In genomic region chr2:52072065-52072490, GRCm38 (mm10) we compare ENCODE assay signal across 9 mouse cellular contexts. TPM values are rescaled to one million over a fixed set of nuclear protein-coding genes. Genes with fewer than 3 reads are reported as not detected.
A peak's percentile ranks its signal among the peaks of the same experiment; 100 is the strongest.
DNase-seq lines count a peak whose midpoint lies in the region; ATAC-seq and TF ChIP-seq lines count a peak whose summit lies in the region.
"Had no signal": no experiment of that assay in that cellular context is flagged by ENCODE, and none has a peak within 500 bp of the region (broad histone marks: within the 10 kb centered on the region; RNA-seq: fewer than 3 reads in every experiment).

No protein-coding gene starts in this region.

- H3K27me3 ChIP-seq in heart, adult 2 months (ENCODE audit: control insufficient read depth, insufficient read depth, low read length): no peaks in the 10 kb centered on the region
- no peaks in the 10 kb centered on the region for H3K27me3 ChIP-seq in ES-Bruce4 (ENCODE audit: control insufficient read depth, insufficient read depth, low read length, poor library complexity, severe bottlenecking)
- H3K27me3 ChIP-seq in forebrain, embryonic 13.5 days: no peaks in the 10 kb centered on the region
- H3K27me3 ChIP-seq in limb, embryonic 14.5 days (ENCODE audit: control insufficient read depth, insufficient read depth, low read length): no peaks in the 10 kb centered on the region
- no peaks in the 10 kb centered on the region for H3K27me3 ChIP-seq in neural tube, embryonic 12.5 days (replicated peaks)

- H3K79me2 ChIP-seq in heart, adult 2 months (replicated peaks; ENCODE audit: control insufficient read depth, insufficient read depth, low read length): no peaks in the 10 kb centered on the region

- peak overlapping the region; percentile 70 for H3K4me2 ChIP-seq in forebrain, embryonic 13.5 days
- peak overlapping the region; percentile 60 for H3K4me2 ChIP-seq in limb, embryonic 14.5 days (replicated peaks; ENCODE audit: low read depth, low read length, severe bottlenecking)
- peak overlapping the region; percentile 73 for H3K4me2 ChIP-seq in neural tube, embryonic 12.5 days (replicated peaks)

- 16% methylated on average over 10 of the region's 10 CpGs for WGBS in heart, adult 2 months
- WGBS in forebrain, embryonic 13.5 days: 2% methylated on average over 10 of the region's 10 CpGs
- 4% methylated on average over 10 of the region's 10 CpGs for WGBS in limb, embryonic 14.5 days
- WGBS in neural tube, embryonic 12.5 days: under 1% methylated on average over 10 of the region's 10 CpGs

- peak overlapping the region; percentile 95; the same call in 1 of the 2 replicates for H3K9ac ChIP-seq in heart, adult 2 months (ENCODE audit: low read depth, low read length)
- peak overlapping the region; percentile 100 for H3K9ac ChIP-seq in ES-Bruce4 (ENCODE audit: low read depth, poor library complexity, severe bottlenecking)
- peak overlapping the region; percentile 94 for H3K9ac ChIP-seq in forebrain, embryonic 13.5 days
- peak overlapping the region; percentile 91 for H3K9ac ChIP-seq in limb, embryonic 14.5 days (ENCODE audit: low read depth, low read length, severe bottlenecking)
- peak overlapping the region; percentile 85; the same call in 1 of the 2 replicates for H3K9ac ChIP-seq in neural tube, embryonic 12.5 days

- peak; percentile 46 for ATAC-seq in forebrain, embryonic 13.5 days
- peak; percentile 13; the same call in 1 of the 2 replicates for ATAC-seq in limb, embryonic 14.5 days (ENCODE audit: low FRiP score, low read depth)
- peak; percentile 39 for ATAC-seq in neural tube, embryonic 12.5 days (ENCODE audit: low FRiP score, low read depth)

- no peak overlapping the region for H3K27ac ChIP-seq in heart, adult 2 months
- H3K27ac ChIP-seq in ES-Bruce4 (ENCODE audit: insufficient read depth, low read length): peak overlapping the region; percentile 100
- H3K27ac ChIP-seq in forebrain, embryonic 13.5 days: peak overlapping the region; percentile 79; the same call in 1 of the 2 replicates
- peak overlapping the region; percentile 87; the same call in 1 of the 2 replicates for H3K27ac ChIP-seq in limb, embryonic 14.5 days (replicated peaks; ENCODE audit: low read depth, low read length)
- H3K27ac ChIP-seq in neural tube, embryonic 12.5 days: no peak overlapping the region

- no peak for DNase-seq in heart, adult 2 months
- DNase-seq in heart, postnatal 36 days: no peak
- no peak for DNase-seq in limb, embryonic 14.5 days (ENCODE audit: low spot score)
- no peak for DNase-seq in adrenal gland, postnatal 14 days
- no peak for DNase-seq in adrenal gland, postnatal 10 days

- no peaks in the 10 kb centered on the region; the same call in 1 of the 2 replicates for H3K9me3 ChIP-seq in ES-Bruce4 (replicated peaks; ENCODE audit: control insufficient read depth, insufficient read depth, low read length, poor library complexity, severe bottlenecking)
- H3K9me3 ChIP-seq in forebrain, embryonic 13.5 days (replicated peaks): no peaks in the 10 kb centered on the region
- H3K9me3 ChIP-seq in limb, embryonic 14.5 days (ENCODE audit: control insufficient read depth, low read length): no peaks in the 10 kb centered on the region
- H3K9me3 ChIP-seq in neural tube, embryonic 12.5 days: no peaks in the 10 kb centered on the region

- no peak for TF ChIP-seq CTCF in heart, adult 2 months (IDR thresholded peaks at IDR 0.05)
- TF ChIP-seq CTCF in ES-Bruce4 (IDR thresholded peaks at IDR 0.05; ENCODE audit: low read depth, low read length): no peak

- TF ChIP-seq POLR2A in heart, adult 2 months (IDR thresholded peaks at IDR 0.05; ENCODE audit: insufficient read depth, low read depth, low read length): no peak
- no peak for TF ChIP-seq POLR2A in ES-Bruce4 (IDR thresholded peaks at IDR 0.05; ENCODE audit: insufficient read depth, low read length)
- no peak for TF ChIP-seq POLR2A in limb, embryonic 14.5 days (IDR thresholded peaks at IDR 0.05; ENCODE audit: borderline replicate concordance, extremely low read depth, insufficient read depth, insufficient read length)

- intact Hi-C loops in heart, adult 2 months (cut with DNase I): loop anchor here (2.0 to 10.0 kb wide), 4 partner anchors 35 to 1777 kb away; partner anchors contain the start of genes Arl5a, Mmadhc, Nmi and Tnfaip6
- intact Hi-C loops in heart, postnatal 36 days (cut with DNase I): loop anchor here (1.0 to 5.0 kb wide), 4 partner anchors 104 to 1775 kb away; partner anchors contain the start of genes Mmadhc and Rbm43

- H3K4me1 ChIP-seq in heart, adult 2 months (ENCODE audit: control insufficient read depth, insufficient read depth, low read length): peaks cover 1% of the 10 kb centered on the region
- peaks cover 3% of the 10 kb centered on the region for H3K4me1 ChIP-seq in ES-Bruce4 (ENCODE audit: control insufficient read depth, insufficient read depth, low read length)
- peaks cover 19% of the 10 kb centered on the region for H3K4me1 ChIP-seq in forebrain, embryonic 13.5 days
- peaks cover 9% of the 10 kb centered on the region; the same call in 1 of the 2 replicates for H3K4me1 ChIP-seq in limb, embryonic 14.5 days (ENCODE audit: control insufficient read depth, insufficient read depth, low read length)
- H3K4me1 ChIP-seq in neural tube, embryonic 12.5 days: peaks cover 11% of the 10 kb centered on the region

- no peak for TF ChIP-seq EP300 in heart, adult 2 months (IDR thresholded peaks at IDR 0.05; ENCODE audit: insufficient read depth, low read depth, low read length)
- peak; percentile 99 for TF ChIP-seq EP300 in ES-Bruce4 (IDR thresholded peaks at IDR 0.05; ENCODE audit: insufficient read depth, low read depth, low read length)

- H3K4me3 ChIP-seq in heart, adult 2 months: peak overlapping the region; percentile 98
- H3K4me3 ChIP-seq in ES-Bruce4 (ENCODE audit: low read depth, low read length): peak overlapping the region; percentile 63
- peak overlapping the region; percentile 99 for H3K4me3 ChIP-seq in forebrain, embryonic 13.5 days
- peak overlapping the region; percentile 100 for H3K4me3 ChIP-seq in limb, embryonic 14.5 days (replicated peaks; ENCODE audit: low read length)
- H3K4me3 ChIP-seq in neural tube, embryonic 12.5 days: peak overlapping the region; percentile 96

- H3K36me3 ChIP-seq in heart, adult 2 months (ENCODE audit: control insufficient read depth, insufficient read depth, low read length): peaks cover 8% of the 10 kb centered on the region
- H3K36me3 ChIP-seq in ES-Bruce4 (ENCODE audit: control insufficient read depth, insufficient read depth, low read length, poor library complexity, severe bottlenecking): peaks cover 30% of the 10 kb centered on the region
- H3K36me3 ChIP-seq in forebrain, embryonic 13.5 days (ENCODE audit: poor library complexity, severe bottlenecking): peaks cover 19% of the 10 kb centered on the region
- peaks cover 17% of the 10 kb centered on the region for H3K36me3 ChIP-seq in limb, embryonic 14.5 days (ENCODE audit: control insufficient read depth, insufficient read depth, low read length)
- H3K36me3 ChIP-seq in neural tube, embryonic 12.5 days: peaks cover 9% of the 10 kb centered on the region

RNA-seq across cellular contexts. Expression of gene Rif1, which starts 0.6 kb away (rescaled TPM):
- 10 to 100 TPM; 19.3 to 21.9 TPM for total RNA-seq in heart, adult 2 months (2021)
- 2.4 and 4.2 TPM in 2 replicates for polyA plus RNA-seq in heart, adult 2 months (2012; rRNA removed)
- total RNA-seq in heart, postnatal 36 days (2021): 10 to 100 TPM; 19.5 to 25.1 TPM
- 237 and 249 TPM in 2 replicates for polyA plus RNA-seq in ES-Bruce4 (2011; ENCODE audit: insufficient read depth, insufficient read length, low read depth, missing spikeins)
- polyA plus RNA-seq in forebrain, embryonic 13.5 days (2015; fragmentation: Nextera tagmentation; extraction: Ambion mirVana): 27.0 and 33.3 TPM in 2 replicates
- 21.3 and 25.6 TPM in 2 replicates for polyA plus RNA-seq in limb, embryonic 14.5 days (2012; rRNA removed)
- polyA plus RNA-seq in limb, embryonic 14.5 days (2014; fragmentation: Nextera tagmentation; extraction: Ambion mirVana): 45.2 and 51.1 TPM in 2 replicates
- 39.2 and 41.3 TPM in 2 replicates for polyA plus RNA-seq in neural tube, embryonic 12.5 days (2016; fragmentation: Nextera tagmentation; extraction: Ambion mirVana)
- total RNA-seq in adrenal gland, postnatal 14 days (2021): 32.1 and 34.8 TPM in 2 replicates
- 10 to 100 TPM; 23.6 to 32.5 TPM for total RNA-seq in adrenal gland, postnatal 10 days (2021)

RNA-seq across cellular contexts. Expression of gene Tnfaip6, which starts 34.3 kb away (rescaled TPM):
- 1 to 10 TPM; 1.1 TPM for total RNA-seq in heart, adult 2 months (2021)
- polyA plus RNA-seq in heart, adult 2 months (2012; rRNA removed): 0.41 and 1.1 TPM in 2 replicates
- total RNA-seq in heart, postnatal 36 days (2021): 1 to 10 TPM; 1.0 to 1.2 TPM
- 2.1 and 2.8 TPM in 2 replicates for polyA plus RNA-seq in ES-Bruce4 (2011; ENCODE audit: insufficient read depth, insufficient read length, low read depth, missing spikeins)
- 12.1 and 14.4 TPM in 2 replicates for polyA plus RNA-seq in forebrain, embryonic 13.5 days (2015; fragmentation: Nextera tagmentation; extraction: Ambion mirVana)
- 18.8 and 20.8 TPM in 2 replicates for polyA plus RNA-seq in limb, embryonic 14.5 days (2012; rRNA removed)
- polyA plus RNA-seq in limb, embryonic 14.5 days (2014; fragmentation: Nextera tagmentation; extraction: Ambion mirVana): 29.3 and 34.7 TPM in 2 replicates
- polyA plus RNA-seq in neural tube, embryonic 12.5 days (2016; fragmentation: Nextera tagmentation; extraction: Ambion mirVana): 18.1 and 18.2 TPM in 2 replicates
- total RNA-seq in adrenal gland, postnatal 14 days (2021): 0.98 and 4.7 TPM in 2 replicates
- total RNA-seq in adrenal gland, postnatal 10 days (2021): 1 to 10 TPM; 2.3 to 3.5 TPM
- polyA plus RNA-seq: Patski had no signal

Comparison
In these comparisons a context has a peak if more than half of its experiments do, and no peak if none do; other contexts are left out.
1. H3K27ac ChIP-seq: peak in ES-Bruce4 (single experiment), forebrain, embryonic 13.5 days (single experiment) and limb, embryonic 14.5 days (single experiment); none in heart, adult 2 months (single experiment) and neural tube, embryonic 12.5 days (single experiment).
2. Peak in every context shown above with its lines, with median percentiles within 50 percentile points of each other: H3K4me3 ChIP-seq, H3K9ac ChIP-seq, ATAC-seq and H3K4me2 ChIP-seq.